Mouse (Mus musculus) hindbrain, embryonic 11.5 days (tissue): ENCODE measurements at regions not wholly inside any gene's neighbourhood (a gene's known extent, or its start where the extent isn't known, plus 50 kb on each side); places are given as distances from the start of the nearest gene placed in this dataset.

ENCODE experiments used
- ATAC-seq: fragments of 200-750 bp; cut with Nextera tagmentation; 2 replicates; pipeline ENCODE4 v1.8.0; 2017; ENCODE audit warnings: mild to moderate bottlenecking, moderate TSS enrichment, moderate library complexity; ENCODE audit not compliant: low FRiP score
- DNase-seq: peaks from one replicate; pipeline ENCODE4 v3.0.0-alpha.2; 2015; ENCODE audit warnings: low spot score
- H3K27ac ChIP-seq: fragments of 300-500 bp; sonication (generic); 2 replicates; pipeline ENCODE4 v1.5.1; 2014; ENCODE audit warnings: mild to moderate bottlenecking, low read depth, low read length
- H3K27me3 ChIP-seq: fragments of 300-500 bp; sonication (generic); 2 replicates; pipeline ENCODE4 v1.6.1; 2014; ENCODE audit warnings: mild to moderate bottlenecking, low read length, moderate library complexity, mixed read lengths; ENCODE audit not compliant: control insufficient read depth, insufficient read depth
- H3K36me3 ChIP-seq: fragments of 300-500 bp; sonication (generic); 2 replicates; pipeline ENCODE4 v1.6.1; 2014; ENCODE audit warnings: mild to moderate bottlenecking, low read length, moderate library complexity, mixed read lengths; ENCODE audit not compliant: control insufficient read depth, insufficient read depth
- H3K4me1 ChIP-seq: fragments of 300-500 bp; sonication (generic); replicated peaks from 2 replicates; pipeline ENCODE4 v1.6.1; 2014; ENCODE audit warnings: low read length, mixed read lengths; ENCODE audit not compliant: control insufficient read depth, insufficient read depth
- H3K4me2 ChIP-seq: fragments of 300-500 bp; sonication (generic); replicated peaks from 2 replicates; pipeline ENCODE4 v1.6.1; 2014; ENCODE audit warnings: mild to moderate bottlenecking, low read depth, low read length
- H3K4me3 ChIP-seq: fragments of 300-500 bp; sonication (generic); 2 replicates; pipeline ENCODE4 v1.5.1; 2014; ENCODE audit warnings: low read depth, low read length
- H3K9ac ChIP-seq: fragments of 300-500 bp; sonication (generic); 2 replicates; pipeline ENCODE4 v1.6.1; 2014; ENCODE audit warnings: low read depth, low read length
- H3K9me3 ChIP-seq: fragments of 300-500 bp; sonication (generic); 2 replicates; pipeline ENCODE4 v1.6.1; 2016; ENCODE audit warnings: low read length; ENCODE audit not compliant: control insufficient read depth
- WGBS: fragments of 180-500 bp; shearing (Covaris S2); extraction: QIAGEN DNeasy Blood & Tissue Kit; methylation state at CpG from one replicate; pipeline ENCODE4 v1.1.7; 2014; 5-methylcytosine and 5-hydroxymethylcytosine counted together

DNA sequence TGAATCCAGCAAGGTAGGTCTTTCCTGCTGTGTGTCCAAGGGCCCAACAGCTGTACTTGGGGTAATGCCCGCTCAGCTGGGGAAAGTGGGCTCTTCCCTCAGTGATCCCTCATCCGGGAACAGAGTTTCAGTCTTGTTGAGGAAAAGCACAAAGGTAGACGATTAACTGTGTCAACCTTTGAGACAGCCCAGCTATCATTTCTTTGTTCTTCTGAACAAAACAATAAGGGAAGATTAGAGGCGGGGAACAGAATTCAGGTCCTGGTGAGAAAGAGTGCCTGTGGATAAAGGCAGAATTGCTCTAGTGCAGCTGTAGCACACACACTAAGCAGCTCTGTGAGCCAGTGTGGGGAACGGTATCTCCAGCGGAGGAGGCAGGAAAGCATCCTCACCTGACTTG, 252.7 kb upstream of the Arglu1 start:
- Histone ChIP-seq H3K36me3 (no peaks in the 10 kb centered on the region), H3K9me3 (no peaks in the 10 kb centered on the region), H3K4me3 (no peak overlapping the region), H3K9ac (no peak overlapping the region), H3K27ac (no peak overlapping the region), H3K27me3 (no peaks in the 10 kb centered on the region), H3K4me1 (peaks cover 2% of the 10 kb centered on the region; the same call in 1 of the 2 replicates), H3K4me2 (no peak overlapping the region)
- no peak for ATAC-seq
- WGBS = 58% methylated on average over 6 of the region's 6 CpGs
- DNase-seq = no peak

DNA sequence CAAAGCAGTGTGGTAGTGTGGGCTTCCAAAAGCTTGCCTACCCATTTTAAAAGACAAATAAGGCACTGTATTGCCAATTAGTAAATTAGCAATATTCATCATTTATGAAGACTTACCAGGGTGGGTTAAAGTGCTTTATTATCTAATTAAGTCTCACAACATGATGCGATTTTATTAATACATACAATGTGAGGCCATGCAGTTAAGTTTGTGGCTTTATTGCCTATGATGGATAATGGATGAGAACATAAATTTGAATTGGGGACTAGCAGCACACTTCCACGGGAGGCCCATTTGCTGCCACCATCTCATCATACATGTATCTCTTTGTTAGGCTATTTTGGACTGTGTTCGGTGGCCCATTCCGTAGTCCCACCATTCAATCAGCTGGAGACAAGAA, 250.6 kb upstream of the Arglu1 start:
- H3K4me3 ChIP-seq = no peak overlapping the region
- H3K36me3 ChIP-seq = no peaks in the 10 kb centered on the region
- no peaks in the 10 kb centered on the region for H3K4me1 ChIP-seq
- no peaks in the 10 kb centered on the region for H3K27me3 ChIP-seq
- H3K4me2 ChIP-seq = no peak overlapping the region
- no peak overlapping the region for H3K9ac ChIP-seq
- WGBS = 92% methylated on average over 4 of the region's 4 CpGs
- ATAC-seq = no peak
- no peaks in the 10 kb centered on the region for H3K9me3 ChIP-seq
- no peak for DNase-seq
- no peak overlapping the region for H3K27ac ChIP-seq

- ATAC-seq (no peak), DNase-seq (no peak)
- Histone ChIP-seq H3K4me2 (no peak overlapping the region), H3K36me3 (no peaks in the 10 kb centered on the region), H3K4me3 (no peak overlapping the region), H3K4me1 (no peaks in the 10 kb centered on the region), H3K9me3 (no peaks in the 10 kb centered on the region), H3K9ac (no peak overlapping the region), H3K27me3 (no peaks in the 10 kb centered on the region), H3K27ac (no peak overlapping the region)
- WGBS = 63% methylated on average over 7 of the region's 7 CpGs
Measured at GRCm38 (mm10) chr8:8938536-8938935, 248.2 kb upstream of the Arglu1 start.

- DNase-seq (no peak), ATAC-seq (no peak)
- Histone ChIP-seq H3K27me3 (no peaks in the 10 kb centered on the region), H3K9me3 (no peaks in the 10 kb centered on the region), H3K9ac (no peak overlapping the region), H3K4me2 (no peak overlapping the region), H3K4me1 (no peaks in the 10 kb centered on the region), H3K27ac (no peak overlapping the region), H3K4me3 (no peak overlapping the region), H3K36me3 (no peaks in the 10 kb centered on the region)
- 72% methylated on average over 3 of the region's 3 CpGs for WGBS
Measured at GRCm38 (mm10) chr8:8932466-8932865, 242.1 kb upstream of the Arglu1 start.

- Histone ChIP-seq H3K27me3 (no peaks in the 10 kb centered on the region), H3K4me3 (no peak overlapping the region), H3K36me3 (no peaks in the 10 kb centered on the region), H3K9me3 (no peaks in the 10 kb centered on the region), H3K27ac (no peak overlapping the region), H3K9ac (no peak overlapping the region), H3K4me2 (no peak overlapping the region), H3K4me1 (no peaks in the 10 kb centered on the region)
- 86% methylated on average over 6 of the region's 6 CpGs for WGBS
- DNase-seq = no peak
- no peak for ATAC-seq
Measured at GRCm38 (mm10) chr8:8931746-8932145, 241.4 kb upstream of the Arglu1 start.

DNA sequence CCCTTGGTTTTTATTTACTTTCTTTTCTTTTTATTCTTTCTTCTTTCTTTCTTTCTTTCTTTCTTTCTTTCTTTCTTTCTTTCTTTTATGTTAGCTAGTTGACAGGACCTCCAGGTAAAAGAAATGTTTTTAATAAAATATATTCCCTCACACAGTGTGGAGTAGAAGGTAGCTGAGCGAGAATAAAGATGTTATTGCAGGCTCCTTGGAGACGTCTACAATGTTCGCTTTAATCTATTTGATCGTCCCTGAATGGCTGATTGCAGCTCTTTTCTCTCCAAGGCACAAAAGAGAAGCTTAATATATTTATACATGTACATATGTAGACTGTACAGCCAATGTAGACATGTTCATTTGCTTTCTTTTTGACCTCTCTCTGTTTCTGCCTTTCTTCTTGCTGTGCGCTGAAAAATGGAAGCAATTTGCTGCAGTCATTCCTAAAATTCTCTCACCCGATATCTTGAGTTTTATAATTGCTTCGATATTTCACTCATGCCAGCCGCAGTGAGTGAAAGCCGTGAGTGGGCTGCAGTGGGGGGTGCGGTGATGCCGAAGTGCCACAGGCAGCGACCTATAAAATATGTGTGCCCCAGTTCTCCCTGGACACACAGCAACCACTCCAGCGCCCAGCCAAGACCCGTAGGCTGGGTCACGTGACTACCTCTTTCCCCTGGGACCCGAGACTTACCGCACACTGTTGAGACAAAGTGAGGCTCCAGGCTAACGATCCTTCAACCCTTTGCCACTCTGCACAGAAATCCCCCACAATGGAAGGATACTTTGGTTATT, 237.9 kb upstream of the Arglu1 start:
- Histone ChIP-seq H3K36me3 (no peaks in the 10 kb centered on the region), H3K9ac (no peak overlapping the region), H3K4me1 (no peaks in the 10 kb centered on the region), H3K9me3 (no peaks in the 10 kb centered on the region), H3K4me2 (no peak overlapping the region), H3K27ac (no peak overlapping the region), H3K4me3 (no peak overlapping the region), H3K27me3 (no peaks in the 10 kb centered on the region)
- ATAC-seq = no peak
- no peak for DNase-seq
- WGBS = 79% methylated on average over 18 of the region's 18 CpGs

GRCm38 (mm10) chr8:8921446-8921845, 231.1 kb upstream of the Arglu1 start:
- no peak overlapping the region for H3K27ac ChIP-seq
- DNase-seq (no peak), ATAC-seq (no peak)
- no peaks in the 10 kb centered on the region for H3K4me1 ChIP-seq
- WGBS = 28% methylated on average over 2 of the region's 2 CpGs
- no peaks in the 10 kb centered on the region for H3K9me3 ChIP-seq
- H3K4me2 ChIP-seq = no peak overlapping the region
- H3K36me3 ChIP-seq = no peaks in the 10 kb centered on the region
- H3K27me3 ChIP-seq = no peaks in the 10 kb centered on the region
- H3K4me3 ChIP-seq = no peak overlapping the region
- no peak overlapping the region for H3K9ac ChIP-seq

GRCm38 (mm10) chr8:8919582-8920503, 229.5 kb upstream of the Arglu1 start:
- no peaks in the 10 kb centered on the region for H3K4me1 ChIP-seq
- no peak overlapping the region for H3K4me3 ChIP-seq
- no peaks in the 10 kb centered on the region for H3K27me3 ChIP-seq
- no peaks in the 10 kb centered on the region for H3K36me3 ChIP-seq
- H3K27ac ChIP-seq = 0 out of 2 replicates have a peak overlapping the region, but pooled peaks have one; percentile 27
- no peaks in the 10 kb centered on the region for H3K9me3 ChIP-seq
- peak; percentile 40 for DNase-seq
- H3K9ac ChIP-seq = no peak overlapping the region
- 12% methylated on average over 11 of the region's 11 CpGs for WGBS
- H3K4me2 ChIP-seq = 0 out of 2 replicates have a peak overlapping the region, but pooled peaks have one; percentile 14
- ATAC-seq = peak; percentile 47; the same call in 1 of the 2 replicates
